Mouse (Mus musculus): ENCODE data around the gene Timm23.

- TF ChIP-seq CTCF (IDR thresholded peaks at IDR 0.05; ENCODE audit: low read depth), result no peak
- no peak for TF ChIP-seq EP300 (IDR thresholded peaks at IDR 0.05; ENCODE audit: low read depth)
These were observed 20.8 kb downstream of the Timm23 start for GRCm38 (mm10) chr14:32180861-32181260.
